Mouse (Mus musculus): Measurements from ENCODE around the gene Dhdds.

Dhdds gene

GRCm38 (mm10) chr4:133958884-133959283 lies 41.8 kb downstream of the Dhdds start:
- DNase-seq (ENCODE audit: low spot score in 2 of 2): no peak

GRCm38 (mm10) chr4:133956358-133956757 lies 44.4 kb downstream of the Dhdds start:
- no peak for DNase-seq (ENCODE audit: low spot score in 2 of 2)

- no peak for DNase-seq (ENCODE audit: low spot score in 2 of 2)
These were observed 54.0 kb downstream of the Dhdds start for GRCm38 (mm10) chr4:133946736-133947135.

GRCm38 (mm10) chr4:133943791-133944190 lies 56.9 kb downstream of the Dhdds start:
- no peak for DNase-seq (ENCODE audit: low spot score in 2 of 2)

GRCm38 (mm10) chr4:133942679-133943078 lies 58.0 kb downstream of the Dhdds start:
- no peak for DNase-seq (ENCODE audit: low spot score in 2 of 2)

- DNase-seq (ENCODE audit: low spot score in 2 of 2): no peak
These were observed 59.1 kb downstream of the Dhdds start for GRCm38 (mm10) chr4:133941576-133941975.

- DNase-seq (ENCODE audit: low spot score in 2 of 2): no peak
These were observed 60.1 kb downstream of the Dhdds start for GRCm38 (mm10) chr4:133940386-133941260.

GRCm38 (mm10) chr4:133938077-133938476 lies 62.6 kb downstream of the Dhdds start:
- DNase-seq (ENCODE audit: low spot score in 2 of 2): no peak

- DNase-seq (ENCODE audit: low spot score in 2 of 2): no peak
These were observed 68.9 kb downstream of the Dhdds start for GRCm38 (mm10) chr4:133931785-133932184.

- no peak for DNase-seq (ENCODE audit: low spot score in 2 of 2)
These were observed 69.4 kb downstream of the Dhdds start for GRCm38 (mm10) chr4:133931349-133931748.

- no peak for DNase-seq (ENCODE audit: low spot score in 2 of 2)
These were observed 71.4 kb downstream of the Dhdds start for GRCm38 (mm10) chr4:133929278-133929670.

- no peak for DNase-seq (ENCODE audit: low spot score in 2 of 2)
These were observed 72.0 kb downstream of the Dhdds start for GRCm38 (mm10) chr4:133928576-133929277.

GRCm38 (mm10) chr4:133925204-133925603 lies 75.5 kb downstream of the Dhdds start:
- DNase-seq (ENCODE audit: low spot score in 2 of 2): no peak

GRCm38 (mm10) chr4:133923743-133924142 lies 77.0 kb downstream of the Dhdds start:
- DNase-seq (ENCODE audit: low spot score in 2 of 2): no peak

Measured in right cerebral cortex, postnatal 36 days (tissue).